Mouse (Mus musculus) midbrain, embryonic 14.5 days (tissue): ENCODE measurements around the gene Kmt5a. TPM values are rescaled to one million over a fixed set of nuclear protein-coding genes. Genes with fewer than 3 reads are reported as not detected.

Source experiments
- ATAC-seq: fragments of 200-750 bp; cut with Nextera tagmentation; 2 replicates; pipeline ENCODE4 v1.8.0; 2017; ENCODE audit warnings: moderate number of reproducible peaks, moderate library complexity; ENCODE audit not compliant: low FRiP score, low TSS enrichment
- DNase-seq: peaks from one replicate; pipeline ENCODE4 v3.0.0-alpha.2; 2015
- H3K27ac ChIP-seq: fragments of 300-500 bp; sonication (generic); replicated peaks from 2 replicates; pipeline ENCODE4 v1.5.1; 2014; ENCODE audit warnings: mild to moderate bottlenecking, low read depth, low read length, moderate library complexity
- H3K27me3 ChIP-seq: fragments of 300-500 bp; sonication (generic); 2 replicates; pipeline ENCODE4 v1.6.1; 2014; ENCODE audit warnings: low read length, control low read depth, mixed read lengths; ENCODE audit not compliant: control insufficient read depth, insufficient read depth
- H3K36me3 ChIP-seq: fragments of 300-500 bp; sonication (generic); 2 replicates; pipeline ENCODE4 v1.6.1; 2014; ENCODE audit warnings: low read length, control low read depth; ENCODE audit not compliant: control insufficient read depth, insufficient read depth
- H3K4me1 ChIP-seq: fragments of 300-500 bp; sonication (generic); 2 replicates; pipeline ENCODE4 v1.6.1; 2014; ENCODE audit warnings: mild to moderate bottlenecking, antibody characterized with exemption, low read length, control low read depth; ENCODE audit not compliant: control insufficient read depth, insufficient read depth
- H3K4me2 ChIP-seq: fragments of 300-500 bp; sonication (generic); 2 replicates; pipeline ENCODE4 v1.6.1; 2014; ENCODE audit warnings: mild to moderate bottlenecking, low read length, moderate library complexity
- H3K4me3 ChIP-seq: fragments of 300-500 bp; sonication (generic); replicated peaks from 2 replicates; pipeline ENCODE4 v1.5.1; 2014; ENCODE audit warnings: low read depth, low read length
- H3K9ac ChIP-seq: fragments of 300-500 bp; sonication (generic); replicated peaks from 2 replicates; pipeline ENCODE4 v1.6.1; 2014; ENCODE audit warnings: mild to moderate bottlenecking, low read length, moderate library complexity
- H3K9me3 ChIP-seq: fragments of 300-500 bp; sonication (generic); 2 replicates; pipeline ENCODE4 v1.6.1; 2016; ENCODE audit warnings: low read length, control low read depth, mixed read lengths; ENCODE audit not compliant: control insufficient read depth
- WGBS: fragments of 180-500 bp; shearing (Covaris S2); extraction: QIAGEN DNeasy Blood & Tissue Kit; methylation state at CpG from one replicate; pipeline ENCODE4 v1.1.7; 2014; 5-methylcytosine and 5-hydroxymethylcytosine counted together
- polyA plus RNA-seq: library from polyadenylated mRNA; unstranded; fragments of >200 nt; fragmentation: Nextera tagmentation; extraction: Ambion mirVana; gene quantifications from 2 replicates; pipeline ENCODE4 v1.2.1, GENCODE M21; 2014

Kmt5a gene
- polyA plus RNA-seq, result 20.9 and 23.2 TPM in 2 replicates

GRCm38 (mm10) chr5:124439447-124440093 lies at the start of gene Kmt5a:
Kmt5a (plus strand) TSS chr5:124439930.
- Histone ChIP-seq H3K36me3 (no peaks in the 10 kb centered on the region), H3K9ac (peak within 1 kb of the TSS; percentile 56), H3K4me1 (peaks cover 4% of the 10 kb centered on the region; the same call in 1 of the 2 replicates), H3K27ac (peak within 1 kb of the TSS; percentile 70), H3K4me3 (peak within 1 kb of the TSS; percentile 65), H3K27me3 (no peaks in the 10 kb centered on the region), H3K4me2 (peak within 1 kb of the TSS; percentile 98), H3K9me3 (no peaks in the 10 kb centered on the region)
- peak; percentile 96 for DNase-seq
- ATAC-seq, result peak; percentile 97
- 1% methylated on average over 34 of the region's 34 CpGs for WGBS

- Histone ChIP-seq H3K4me3 (no peak overlapping the region), H3K9ac (no peak overlapping the region), H3K9me3 (no peaks in the 10 kb centered on the region), H3K27ac (no peak overlapping the region), H3K4me1 (no peaks in the 10 kb centered on the region), H3K36me3 (peaks cover 91% of the 10 kb centered on the region), H3K4me2 (no peak overlapping the region), H3K27me3 (no peaks in the 10 kb centered on the region)
- DNase-seq (no peak), ATAC-seq (no peak)
- WGBS, result 96% methylated on average over 4 of the region's 4 CpGs
These were observed 47.3 kb upstream of the Kmt5a start for GRCm38 (mm10) chr5:124392412-124392811.

- WGBS, result 95% methylated on average over 7 of the region's 7 CpGs
- no peak overlapping the region for H3K27ac ChIP-seq
- H3K4me1 ChIP-seq, result no peaks in the 10 kb centered on the region
- no peak overlapping the region for H3K4me2 ChIP-seq
- no peak overlapping the region for H3K4me3 ChIP-seq
- DNase-seq (no peak), ATAC-seq (no peak)
- peaks cover 94% of the 10 kb centered on the region for H3K36me3 ChIP-seq
- H3K9me3 ChIP-seq, result no peaks in the 10 kb centered on the region
- no peaks in the 10 kb centered on the region for H3K27me3 ChIP-seq
- no peak overlapping the region for H3K9ac ChIP-seq
These were observed 46.0 kb upstream of the Kmt5a start for GRCm38 (mm10) chr5:124393726-124394125.

GRCm38 (mm10) chr5:124410808-124411207 lies 28.9 kb upstream of the Kmt5a start:
- peak; percentile 6 for DNase-seq
- 83% methylated on average over 3 of the region's 3 CpGs for WGBS
- H3K9ac ChIP-seq, result no peak overlapping the region

GRCm38 (mm10) chr5:124412163-124412562 lies 27.6 kb upstream of the Kmt5a start:
- Histone ChIP-seq H3K36me3 (peaks cover 58% of the 10 kb centered on the region), H3K4me3 (no peak overlapping the region), H3K27ac (no peak overlapping the region), H3K9me3 (no peaks in the 10 kb centered on the region), H3K4me2 (no peak overlapping the region), H3K9ac (no peak overlapping the region), H3K4me1 (no peaks in the 10 kb centered on the region), H3K27me3 (no peaks in the 10 kb centered on the region)
- no peak for DNase-seq
- ATAC-seq, result no peak
- WGBS, result 94% methylated on average over 5 of the region's 5 CpGs

More at GRCm38 (mm10) chr5:124410808-124411207, 28.9 kb upstream of the Kmt5a start:
- ATAC-seq, result no peak
- Histone ChIP-seq H3K27ac (no peak overlapping the region), H3K4me3 (no peak overlapping the region), H3K9me3 (no peaks in the 10 kb centered on the region), H3K27me3 (no peaks in the 10 kb centered on the region), H3K36me3 (peaks cover 71% of the 10 kb centered on the region), H3K4me2 (no peak overlapping the region), H3K4me1 (no peaks in the 10 kb centered on the region)

- WGBS, result 94% methylated on average over 2 of the region's 2 CpGs
- no peaks in the 10 kb centered on the region for H3K27me3 ChIP-seq
- ATAC-seq (no peak), DNase-seq (no peak)
- peaks cover 6% of the 10 kb centered on the region; the same call in 1 of the 2 replicates for H3K36me3 ChIP-seq
- no peaks in the 10 kb centered on the region for H3K9me3 ChIP-seq
- H3K4me2 ChIP-seq, result no peak overlapping the region
- no peak overlapping the region for H3K4me3 ChIP-seq
- H3K9ac ChIP-seq, result no peak overlapping the region
- peaks cover 2% of the 10 kb centered on the region for H3K4me1 ChIP-seq
- no peak overlapping the region for H3K27ac ChIP-seq
These were observed 20.8 kb upstream of the Kmt5a start for GRCm38 (mm10) chr5:124418903-124419302.

GRCm38 (mm10) chr5:124421786-124422185 lies 17.9 kb upstream of the Kmt5a start:
- WGBS, result 94% methylated on average over 2 of the region's 2 CpGs
- no peaks in the 10 kb centered on the region for H3K27me3 ChIP-seq

GRCm38 (mm10) chr5:124424200-124424722 lies 15.5 kb upstream of the Kmt5a start:
- Histone ChIP-seq H3K27me3 (no peaks in the 10 kb centered on the region), H3K9me3 (no peaks in the 10 kb centered on the region), H3K9ac (peak overlapping the region; percentile 83), H3K36me3 (no peaks in the 10 kb centered on the region), H3K4me1 (peaks cover 7% of the 10 kb centered on the region), H3K27ac (0 out of 2 replicates have a peak overlapping the region, but pooled peaks have one; percentile 94), H3K4me3 (peak overlapping the region; percentile 97), H3K4me2 (peak overlapping the region; percentile 86)
- ATAC-seq (no peak), DNase-seq (peak; percentile 26)
- 3% methylated on average over 14 of the region's 14 CpGs for WGBS

More at GRCm38 (mm10) chr5:124421786-124422185, 17.9 kb upstream of the Kmt5a start:
- Histone ChIP-seq H3K27ac (no peak overlapping the region), H3K9me3 (no peaks in the 10 kb centered on the region), H3K9ac (no peak overlapping the region), H3K4me2 (no peak overlapping the region), H3K4me3 (no peak overlapping the region), H3K36me3 (no peaks in the 10 kb centered on the region), H3K4me1 (peaks cover 7% of the 10 kb centered on the region)
- DNase-seq (no peak), ATAC-seq (no peak)
